Mouse (Mus musculus): Measurements from ENCODE around the gene Bckdha. TPM values are rescaled to one million over a fixed set of nuclear protein-coding genes. Genes with fewer than 3 reads are reported as not detected.

The Bckdha gene
- 70.4 and 81.4 TPM in 2 replicates for polyA plus RNA-seq (2012)

DNA sequence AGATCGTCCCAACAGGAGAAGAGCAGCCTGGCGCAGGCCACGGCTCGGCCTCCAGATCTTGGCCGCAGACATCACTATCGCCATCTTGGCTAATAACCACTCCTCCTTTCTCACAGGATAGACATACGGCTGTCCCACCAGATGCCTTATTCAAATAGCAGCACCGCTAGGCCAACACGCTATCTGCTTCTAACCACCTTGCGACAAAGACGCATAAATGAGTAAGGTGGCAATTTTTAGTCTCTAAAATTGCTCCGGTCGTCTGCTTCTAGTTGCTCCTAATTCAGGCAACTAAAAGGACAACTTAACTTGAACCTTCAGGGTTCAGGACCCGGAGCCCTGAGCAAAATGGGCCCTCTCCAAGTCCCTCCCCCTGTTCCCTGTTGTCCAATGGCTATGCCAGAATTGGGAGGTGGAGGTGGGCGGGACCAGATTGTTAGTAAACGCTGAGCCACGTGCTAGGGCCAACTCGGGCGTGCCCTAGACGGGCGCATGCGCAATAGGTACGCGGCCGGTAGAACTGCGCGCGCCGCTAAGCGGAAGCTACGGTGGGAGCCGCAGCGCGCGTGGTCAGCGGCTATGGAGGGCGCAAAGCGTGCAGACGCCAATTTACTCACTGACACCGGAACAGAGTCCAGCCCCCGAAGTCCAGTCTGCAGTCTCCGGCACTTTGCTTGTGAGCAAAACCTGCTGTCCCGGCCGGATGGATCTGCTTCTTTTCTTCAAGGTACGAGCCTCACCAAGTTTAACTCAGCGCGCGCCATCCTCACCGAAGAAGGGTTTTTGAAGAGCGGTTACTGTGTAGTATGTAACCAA, at the start of gene Bckdha, which contains the start of gene Exosc5:
Gene Bckdha (minus strand): TSS at position 325 of the 816 bp plus-strand sequence.
Gene Exosc5 (plus strand): TSS at position 508 of the 816 bp plus-strand sequence.
- TF ChIP-seq GATA1 (IDR thresholded peaks at IDR 0.05; ENCODE audit: low read length), result no peak

DNA sequence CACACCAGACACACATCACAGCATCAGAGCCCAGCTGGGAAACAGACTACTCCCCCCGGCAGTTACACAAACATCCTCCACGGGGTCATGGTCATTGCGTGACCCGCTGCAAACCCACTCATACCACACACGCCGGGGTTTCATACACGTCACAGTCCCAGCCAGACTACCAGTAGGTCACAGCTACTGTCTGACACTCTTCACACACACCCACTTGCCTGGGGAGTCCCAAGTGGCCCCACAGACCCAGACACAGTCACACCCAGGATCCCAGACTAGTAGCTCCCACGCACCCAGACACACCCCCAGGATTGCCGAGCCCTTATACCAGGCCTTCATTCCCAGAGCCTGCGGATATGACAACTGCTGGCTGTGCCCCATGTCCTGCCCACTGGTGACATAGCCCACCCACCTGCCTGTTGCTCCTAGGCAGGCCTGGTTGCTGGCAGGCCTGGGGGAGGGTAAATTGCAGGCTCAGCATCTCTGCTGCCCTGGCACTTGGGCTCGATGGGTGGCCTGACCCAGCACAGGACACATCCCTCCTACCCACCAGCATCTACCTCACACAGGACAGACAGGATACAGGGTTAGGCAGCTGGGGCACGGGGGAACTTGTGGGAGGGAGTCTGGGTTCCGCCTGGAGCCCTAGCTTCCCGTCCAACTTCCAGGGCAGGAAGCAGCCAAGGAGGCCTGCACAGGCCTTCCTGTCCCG, 49.0 kb upstream of the Bckdha start:
- no peak for TF ChIP-seq GATA1 (IDR thresholded peaks at IDR 0.05; ENCODE audit: low read length)

DNA sequence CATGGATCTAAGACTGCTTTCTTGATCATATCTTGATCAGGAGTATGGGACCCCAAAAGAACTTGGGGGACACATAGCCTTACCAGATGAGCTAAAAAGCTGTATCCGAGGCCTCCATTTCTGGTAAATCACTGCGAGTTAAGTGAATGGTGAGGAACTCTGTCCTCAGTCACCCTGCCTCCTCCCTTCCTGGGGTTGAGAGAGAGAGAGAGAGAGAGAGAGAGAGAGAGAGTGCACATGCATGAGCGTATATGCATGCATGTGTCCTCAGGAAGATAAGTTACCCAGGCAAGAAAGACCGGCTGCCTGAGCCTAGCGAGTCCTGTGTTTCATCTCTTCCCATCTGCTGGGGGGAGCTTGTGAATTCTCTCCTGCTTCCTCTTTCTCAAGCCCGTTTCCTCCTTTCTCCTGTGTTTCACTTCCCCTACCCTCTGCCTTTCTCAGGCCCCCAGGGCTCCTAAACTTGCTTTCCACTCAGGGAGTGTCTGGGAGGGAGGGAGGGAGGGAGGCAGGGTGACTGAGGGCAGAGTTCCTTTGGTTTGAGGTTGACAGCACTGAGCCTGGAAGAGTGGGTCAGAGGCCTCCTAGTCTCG, 47.9 kb upstream of the Bckdha start:
- TF ChIP-seq GATA1 (IDR thresholded peaks at IDR 0.05; ENCODE audit: low read length), result no peak

DNA sequence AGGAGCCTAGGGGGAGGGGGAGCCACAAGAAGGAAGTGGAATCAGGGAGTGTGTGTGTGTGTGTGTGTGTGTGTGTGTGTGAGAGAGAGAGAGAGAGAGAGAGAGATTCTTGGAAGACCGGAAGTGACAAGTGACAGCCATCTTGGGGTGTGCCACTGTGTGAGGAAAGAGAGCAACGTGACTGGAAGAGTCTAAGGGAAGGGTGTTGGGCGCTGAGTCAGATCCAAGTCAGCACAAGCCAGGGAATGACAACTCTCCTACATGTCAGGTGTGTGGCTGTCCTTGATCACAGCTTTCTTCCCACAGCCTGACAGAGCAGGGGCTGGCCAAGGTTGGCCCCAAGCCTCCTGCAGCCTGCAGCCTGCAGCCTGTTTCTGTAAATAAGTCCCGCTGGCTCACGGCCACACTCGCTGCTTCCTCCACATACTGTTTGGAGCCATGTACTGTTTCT, 47.0 kb upstream of the Bckdha start:
- no peak for TF ChIP-seq GATA1 (IDR thresholded peaks at IDR 0.05; ENCODE audit: low read length)

DNA sequence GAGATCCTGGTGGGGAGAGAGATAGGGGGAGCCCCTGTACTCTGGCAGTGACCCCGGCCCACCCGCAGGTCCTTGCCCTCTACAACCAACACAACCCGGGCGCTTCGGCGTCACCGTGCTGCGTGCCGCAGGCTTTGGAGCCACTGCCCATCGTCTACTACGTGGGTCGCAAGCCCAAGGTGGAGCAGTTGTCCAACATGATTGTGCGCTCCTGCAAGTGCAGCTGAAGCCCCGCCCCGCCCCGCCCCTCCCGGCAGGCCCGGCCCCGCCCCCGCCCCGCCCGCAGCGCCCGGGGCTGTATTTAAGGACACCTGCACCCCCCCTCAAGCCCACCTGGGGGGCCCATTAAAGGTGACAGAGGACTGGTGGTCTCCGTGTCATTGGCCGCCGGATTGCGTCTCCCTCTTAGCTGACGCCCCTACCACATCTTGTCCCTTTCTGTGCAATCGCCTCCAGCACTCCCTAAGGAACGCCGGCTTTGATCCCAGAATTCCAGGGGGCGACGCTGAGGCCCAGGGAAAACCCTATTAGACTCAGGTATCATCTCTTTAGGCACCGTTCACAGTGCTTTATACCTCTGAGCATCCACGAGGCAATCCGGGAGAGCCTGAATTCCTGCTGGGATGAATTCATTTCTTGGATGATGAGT, 46.1 kb upstream of the Bckdha start:
- TF ChIP-seq GATA1 (IDR thresholded peaks at IDR 0.05; ENCODE audit: low read length), result no peak

DNA sequence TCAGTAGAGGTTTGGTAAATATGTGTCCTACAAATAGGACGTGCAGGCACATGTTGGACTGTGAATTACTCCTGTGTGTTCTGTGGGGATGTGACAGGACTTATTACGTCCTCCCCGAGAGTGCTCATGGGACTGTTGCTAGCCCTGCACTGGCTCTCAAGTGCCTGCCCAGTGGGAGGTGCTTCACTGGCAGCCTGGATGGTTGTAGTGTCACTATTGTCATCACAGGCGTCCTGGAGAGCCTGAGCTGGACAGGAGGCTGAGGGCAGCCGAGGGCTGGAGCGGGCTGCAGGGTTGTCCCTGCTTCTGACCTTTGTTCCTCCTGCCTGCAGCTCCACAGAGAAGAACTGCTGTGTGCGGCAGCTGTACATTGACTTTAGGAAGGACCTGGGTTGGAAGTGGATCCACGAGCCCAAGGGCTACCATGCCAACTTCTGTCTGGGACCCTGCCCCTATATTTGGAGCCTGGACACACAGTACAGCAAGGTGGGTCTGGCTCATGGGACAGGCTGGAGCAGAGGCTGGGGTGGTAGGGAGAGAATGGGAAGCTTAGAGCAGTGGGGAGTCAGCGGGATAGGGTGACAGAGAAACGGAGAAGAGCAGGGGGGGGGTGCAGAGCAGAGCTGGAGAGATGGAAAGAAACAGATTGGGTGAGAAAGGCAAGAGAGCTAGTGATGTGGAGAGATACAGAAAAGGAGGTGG, 45.2 kb upstream of the Bckdha start:
- no peak for TF ChIP-seq GATA1 (IDR thresholded peaks at IDR 0.05; ENCODE audit: low read length)

DNA sequence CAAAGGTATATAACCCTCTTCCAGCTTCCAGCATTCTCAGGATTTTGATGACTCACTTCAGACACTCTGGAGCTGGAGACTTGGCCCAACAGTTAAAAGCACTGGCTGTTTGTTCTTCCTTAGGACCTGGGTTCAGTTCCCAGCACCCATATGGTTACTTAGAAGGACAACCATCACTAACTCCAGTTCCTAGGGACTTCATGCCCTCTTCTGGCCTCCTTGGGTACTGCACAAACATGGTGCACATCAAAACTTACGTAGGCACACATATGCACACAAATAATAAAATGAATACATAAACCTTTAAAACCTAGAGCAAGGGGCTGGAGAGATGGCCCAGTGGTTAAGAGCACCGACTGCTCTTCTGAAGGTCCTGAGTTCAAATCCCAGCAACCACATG, 43.6 kb upstream of the Bckdha start:
- no peak for TF ChIP-seq GATA1 (IDR thresholded peaks at IDR 0.05; ENCODE audit: low read length)

DNA sequence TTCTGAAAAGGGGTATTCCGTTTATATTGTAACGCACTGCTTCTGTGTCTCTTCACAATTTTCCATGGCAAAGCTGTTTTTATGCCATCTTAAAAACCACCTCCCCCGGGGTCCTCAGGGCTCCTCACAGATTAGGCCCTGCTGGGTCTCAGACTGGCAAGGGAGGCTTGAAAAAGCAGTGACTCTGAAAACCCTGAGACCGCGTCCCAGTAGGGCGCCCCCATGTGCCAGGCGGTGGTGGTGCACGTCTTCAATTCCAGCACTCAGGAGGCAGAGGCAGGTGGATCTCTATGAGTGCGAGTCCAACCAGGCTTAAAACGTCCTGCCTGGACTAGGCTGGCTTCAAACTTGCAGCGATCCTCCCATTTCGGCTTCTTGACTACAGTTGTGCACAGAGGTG, 42.0 kb upstream of the Bckdha start:
- TF ChIP-seq GATA1 (IDR thresholded peaks at IDR 0.05; ENCODE audit: low read length), result no peak

DNA sequence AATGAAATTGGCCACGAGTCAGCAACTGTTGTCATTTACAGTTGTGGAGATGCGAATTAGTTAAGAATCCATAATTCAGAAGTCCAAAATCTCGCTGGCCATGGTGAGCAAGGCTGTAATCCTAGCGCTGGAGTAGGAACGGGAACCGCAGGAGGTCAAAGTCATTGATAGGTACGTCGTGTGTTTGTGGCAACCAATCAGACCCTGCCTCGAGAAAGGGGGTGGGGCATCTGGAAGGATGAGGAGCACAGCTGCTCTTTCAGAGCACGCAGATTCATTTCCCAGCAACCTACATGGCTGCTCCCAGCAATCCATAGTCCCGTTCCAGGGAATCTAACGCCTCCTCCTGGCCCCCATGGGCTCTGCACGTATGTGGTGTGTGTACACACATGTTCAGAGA, 41.1 kb upstream of the Bckdha start:
- TF ChIP-seq GATA1 (IDR thresholded peaks at IDR 0.05; ENCODE audit: low read length), result no peak

DNA sequence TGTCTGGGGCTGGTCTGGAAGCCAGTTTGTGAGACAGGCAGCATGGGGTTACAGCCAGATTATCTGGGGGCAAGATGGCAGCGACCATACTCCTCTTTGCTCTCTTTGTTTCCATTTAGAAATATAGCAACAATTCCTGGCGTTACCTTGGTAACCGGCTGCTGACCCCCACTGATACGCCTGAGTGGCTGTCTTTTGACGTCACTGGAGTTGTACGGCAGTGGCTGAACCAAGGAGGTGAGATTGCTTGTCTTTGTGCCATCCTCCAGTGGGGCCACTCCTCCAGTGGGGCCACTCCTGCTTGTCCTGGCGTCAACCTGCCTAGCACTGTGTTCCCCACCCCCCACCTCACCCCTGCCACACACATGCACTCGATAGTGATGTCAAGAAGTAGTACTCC, 35.3 kb upstream of the Bckdha start:
- TF ChIP-seq GATA1 (IDR thresholded peaks at IDR 0.05; ENCODE audit: low read length), result no peak

DNA sequence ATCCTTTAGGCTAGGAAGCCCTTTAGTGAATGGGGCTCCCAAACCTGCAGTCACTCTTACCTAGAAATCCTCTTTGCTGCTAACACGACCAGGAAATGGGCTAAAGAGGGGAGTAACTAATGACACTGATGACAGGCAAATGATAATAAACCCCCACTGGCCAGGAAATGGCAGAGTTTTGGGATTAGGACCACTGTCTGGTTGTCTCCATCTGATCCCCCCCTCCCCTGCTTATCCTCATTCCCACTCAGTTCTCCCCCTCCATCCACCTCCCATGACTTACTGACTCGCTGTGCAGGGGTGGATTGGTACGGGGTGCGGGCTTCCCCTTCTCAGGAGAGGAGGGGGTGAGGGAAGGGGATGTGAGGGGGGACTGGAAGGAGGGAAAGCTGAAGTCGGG, 31.3 kb upstream of the Bckdha start:
- TF ChIP-seq GATA1 (IDR thresholded peaks at IDR 0.05; ENCODE audit: low read length), result no peak

DNA sequence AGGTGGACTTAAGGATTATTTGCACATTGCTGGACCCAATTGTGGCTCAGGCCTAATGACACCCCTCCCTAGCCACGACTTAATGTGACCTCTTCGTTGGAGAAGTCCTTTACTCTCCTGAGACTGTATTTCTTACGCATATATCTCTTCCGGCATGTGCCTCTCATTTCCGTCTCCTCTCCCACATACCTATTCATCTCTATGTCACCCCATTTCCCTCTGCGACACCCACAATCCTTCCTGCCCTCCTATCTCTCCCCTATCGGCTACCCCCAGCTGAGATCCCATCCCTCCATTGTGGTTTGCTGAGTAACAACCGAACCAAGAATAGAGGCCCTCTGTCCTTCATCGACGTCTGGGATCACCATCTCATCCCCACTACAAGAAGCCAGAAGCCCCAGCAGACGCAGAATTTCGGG, 30.8 kb upstream of the Bckdha start:
- peak; percentile 85 for TF ChIP-seq GATA1 (IDR thresholded peaks at IDR 0.05; ENCODE audit: low read length)

DNA sequence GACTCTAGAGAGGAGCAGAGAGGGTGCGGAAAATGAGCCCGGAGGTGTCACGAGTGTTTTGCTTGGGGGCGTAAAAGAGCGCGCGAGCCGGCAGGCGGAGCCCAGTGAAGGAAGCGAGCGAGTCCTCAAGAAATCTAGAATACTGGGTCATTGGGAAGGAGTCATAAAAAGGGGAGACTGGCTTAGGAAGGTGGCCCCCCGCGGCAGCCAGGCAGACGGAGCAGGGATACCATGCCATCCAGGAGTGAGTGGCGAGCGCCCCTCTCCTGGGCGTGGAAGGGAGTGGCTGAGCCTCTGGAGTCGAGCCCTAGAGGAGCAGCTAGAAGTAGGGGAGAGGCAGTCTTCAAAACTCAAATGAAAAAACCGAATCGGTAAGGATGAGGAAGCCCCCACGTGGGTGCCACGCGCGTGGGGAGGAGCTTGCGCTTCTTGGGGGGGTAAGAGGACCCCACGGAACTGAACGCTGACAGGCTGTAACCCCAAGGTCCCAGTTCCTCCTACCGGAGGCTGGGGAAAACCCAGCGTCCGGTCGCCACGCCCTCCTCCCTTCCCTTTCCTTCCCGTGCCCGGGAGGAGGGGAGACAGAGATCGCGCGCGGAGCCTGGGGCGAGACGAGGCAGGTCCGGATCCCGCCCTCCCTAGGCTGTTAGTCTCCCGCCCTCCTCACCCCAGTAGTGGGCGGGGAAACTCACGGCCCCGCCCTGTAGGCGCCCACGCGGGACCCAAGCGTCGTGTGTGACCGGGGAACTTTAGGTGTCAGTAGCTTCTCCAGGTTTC, 30.2 kb upstream of the Bckdha start:
- no peak for TF ChIP-seq GATA1 (IDR thresholded peaks at IDR 0.05; ENCODE audit: low read length)

DNA sequence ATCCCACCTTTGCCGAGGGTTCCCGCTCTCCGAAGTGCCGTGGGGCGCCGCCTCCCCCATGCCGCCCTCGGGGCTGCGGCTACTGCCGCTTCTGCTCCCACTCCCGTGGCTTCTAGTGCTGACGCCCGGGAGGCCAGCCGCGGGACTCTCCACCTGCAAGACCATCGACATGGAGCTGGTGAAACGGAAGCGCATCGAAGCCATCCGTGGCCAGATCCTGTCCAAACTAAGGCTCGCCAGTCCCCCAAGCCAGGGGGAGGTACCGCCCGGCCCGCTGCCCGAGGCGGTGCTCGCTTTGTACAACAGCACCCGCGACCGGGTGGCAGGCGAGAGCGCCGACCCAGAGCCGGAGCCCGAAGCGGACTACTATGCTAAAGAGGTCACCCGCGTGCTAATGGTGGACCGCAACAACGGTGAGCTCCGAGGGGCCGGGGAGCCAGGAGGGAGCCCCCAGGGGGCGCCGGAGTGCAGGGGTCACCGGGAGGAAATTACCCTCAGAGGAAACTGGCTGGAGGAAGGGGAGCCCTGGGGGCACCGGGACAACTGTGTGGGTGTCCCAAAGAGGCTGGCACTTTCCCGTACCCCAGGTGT, 29.1 kb upstream of the Bckdha start:
- no peak for TF ChIP-seq GATA1 (IDR thresholded peaks at IDR 0.05; ENCODE audit: low read length)

Measured in G1E-ER4 (cell line).